Mouse (Mus musculus) thymus, adult 2 months (tissue): ENCODE results near the gene Golga7b.
A peak's percentile ranks its signal among the peaks of the same experiment; 100 is the strongest.

Experiments
- CTCF ChIP-seq: fragments of 200-500 bp; IDR thresholded peaks from 2 replicates; pipeline ENCODE4 v1.5.1; 2012; ENCODE audit warnings: mild to moderate bottlenecking, control low read depth, low read length, moderate library complexity, borderline replicate concordance; ENCODE audit not compliant: control insufficient read depth, poor library complexity, insufficient read depth; ENCODE audit errors: extremely low read depth
- POLR2A ChIP-seq: fragments of 200-500 bp; IDR thresholded peaks from 2 replicates; pipeline ENCODE4 v1.6.1; 2012; ENCODE audit warnings: mild to moderate bottlenecking, low read length, control low read depth, moderate library complexity; ENCODE audit not compliant: control insufficient read depth, poor library complexity, insufficient read depth; ENCODE audit errors: extremely low read depth

DNA sequence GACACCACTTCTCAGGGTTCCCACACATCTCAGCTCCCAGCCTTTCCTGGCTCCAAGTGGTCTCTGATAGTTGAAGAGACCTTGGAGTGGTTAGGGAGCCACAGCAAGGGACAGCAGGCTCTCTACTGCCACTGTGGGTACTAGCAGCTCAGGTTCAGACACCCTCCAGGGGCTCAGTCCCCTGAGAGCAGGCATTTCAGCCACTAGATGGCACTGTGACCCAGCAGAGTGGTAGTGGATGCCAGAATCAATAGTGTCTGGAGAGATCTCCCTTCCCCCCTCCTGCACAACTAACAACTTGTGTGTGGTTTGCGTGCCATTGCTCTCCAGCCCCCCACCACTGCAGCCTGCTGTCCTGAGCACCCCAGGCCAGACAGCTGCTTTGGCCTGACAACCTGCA lies 68.5 kb downstream of the Golga7b start:
- TF ChIP-seq CTCF: peak; percentile 65; the same call in 1 of the 2 replicates
- TF ChIP-seq POLR2A: 0 out of 2 replicates have a peak, but pooled peaks have one; percentile 4
